ENCODE assay signal across 12 mouse cellular contexts in the genomic region with DNA sequence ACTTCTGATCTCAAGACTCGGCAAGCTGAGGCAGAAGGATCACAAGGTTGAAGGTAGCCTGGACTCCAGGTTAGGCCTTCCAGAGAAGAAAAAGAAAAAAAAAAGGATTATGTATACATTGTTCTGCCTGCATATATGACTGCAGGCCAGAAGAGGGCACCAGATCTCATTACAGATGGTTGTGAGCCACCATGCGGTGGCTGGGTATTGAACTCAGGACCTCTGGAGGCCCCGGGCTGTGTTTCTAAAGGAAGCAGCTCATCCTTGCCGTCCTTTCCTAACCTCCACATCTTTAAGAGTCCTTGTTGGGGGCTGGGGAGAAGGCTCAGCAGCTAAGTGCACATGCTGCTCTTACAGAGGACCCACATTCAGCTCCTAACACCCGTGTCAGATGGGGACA. TPM values are rescaled to one million over a fixed set of nuclear protein-coding genes. Genes with fewer than 3 reads are reported as not detected.
A peak's percentile ranks its signal among the peaks of the same experiment; 100 is the strongest.
DNase-seq lines count a peak whose midpoint lies in the region; ATAC-seq and TF ChIP-seq lines count a peak whose summit lies in the region.
"Had no signal": no experiment of that assay in that cellular context is flagged by ENCODE, and none has a peak within 500 bp of the region (broad histone marks: within the 10 kb centered on the region; RNA-seq: fewer than 3 reads in every experiment).

No protein-coding gene starts in this region.

- H3K4me3 ChIP-seq in heart, adult 2 months, result no peak overlapping the region
- H3K4me3 ChIP-seq in lung, adult 2 months (replicated peaks; ENCODE audit: extremely low read depth, low read depth, low read length), result no peak overlapping the region
- no peak overlapping the region for H3K4me3 ChIP-seq in ES-Bruce4 (ENCODE audit: low read depth, low read length)
- no peak overlapping the region for H3K4me3 ChIP-seq in neural tube, embryonic 15.5 days (replicated peaks)
- H3K4me3 ChIP-seq: forebrain, embryonic 12.5 days; heart, embryonic 12.5 days had no signal

- no peak for ATAC-seq in neural tube, embryonic 15.5 days (ENCODE audit: low FRiP score)

- no peaks in the 10 kb centered on the region for H3K36me3 ChIP-seq in heart, adult 2 months (ENCODE audit: control insufficient read depth, insufficient read depth, low read length)
- H3K36me3 ChIP-seq in ES-Bruce4 (ENCODE audit: control insufficient read depth, insufficient read depth, low read length, poor library complexity, severe bottlenecking), result peaks cover 32% of the 10 kb centered on the region
- peaks cover 94% of the 10 kb centered on the region for H3K36me3 ChIP-seq in neural tube, embryonic 15.5 days

- H3K79me2 ChIP-seq in heart, adult 2 months (replicated peaks; ENCODE audit: control insufficient read depth, insufficient read depth, low read length), result no peaks in the 10 kb centered on the region

- no peaks in the 10 kb centered on the region for H3K9me3 ChIP-seq in ES-Bruce4 (replicated peaks; ENCODE audit: control insufficient read depth, insufficient read depth, low read length, poor library complexity, severe bottlenecking)
- H3K9me3 ChIP-seq in neural tube, embryonic 15.5 days (replicated peaks), result no peaks in the 10 kb centered on the region
- H3K9me3 ChIP-seq: forebrain, embryonic 12.5 days; heart, embryonic 12.5 days had no signal

- no peaks in the 10 kb centered on the region for H3K27me3 ChIP-seq in heart, adult 2 months (ENCODE audit: control insufficient read depth, insufficient read depth, low read length)
- no peaks in the 10 kb centered on the region for H3K27me3 ChIP-seq in ES-Bruce4 (ENCODE audit: control insufficient read depth, insufficient read depth, low read length, poor library complexity, severe bottlenecking)
- no peaks in the 10 kb centered on the region for H3K27me3 ChIP-seq in neural tube, embryonic 15.5 days (replicated peaks)
- H3K27me3 ChIP-seq: forebrain, embryonic 12.5 days; heart, embryonic 12.5 days had no signal

- H3K4me1 ChIP-seq in heart, adult 2 months (ENCODE audit: control insufficient read depth, insufficient read depth, low read length), result no peaks in the 10 kb centered on the region
- no peaks in the 10 kb centered on the region for H3K4me1 ChIP-seq in lung, adult 2 months (ENCODE audit: control insufficient read depth, insufficient read depth, low read length)
- peaks cover 6% of the 10 kb centered on the region for H3K4me1 ChIP-seq in ES-Bruce4 (ENCODE audit: control insufficient read depth, insufficient read depth, low read length)
- no peaks in the 10 kb centered on the region for H3K4me1 ChIP-seq in neural tube, embryonic 15.5 days
- H3K4me1 ChIP-seq: forebrain, embryonic 12.5 days; heart, embryonic 12.5 days had no signal

- WGBS in heart, adult 2 months, result 69% methylated on average over 5 of the region's 5 CpGs
- WGBS in lung, adult 2 months, result 70% methylated on average over 5 of the region's 5 CpGs
- 71% methylated on average over 5 of the region's 5 CpGs for WGBS in neural tube, embryonic 15.5 days

- H3K4me2 ChIP-seq in neural tube, embryonic 15.5 days, result no peak overlapping the region
- H3K4me2 ChIP-seq: forebrain, embryonic 12.5 days; heart, embryonic 12.5 days had no signal

- intact Hi-C loops in heart, adult 2 months (cut with DNase I), result no loop called here
- intact Hi-C loops in heart, postnatal 25 days (cut with DNase I), result no loop called here

- H3K9ac ChIP-seq in heart, adult 2 months (ENCODE audit: low read depth, low read length), result no peak overlapping the region
- no peak overlapping the region for H3K9ac ChIP-seq in ES-Bruce4 (ENCODE audit: low read depth, poor library complexity, severe bottlenecking)
- no peak overlapping the region for H3K9ac ChIP-seq in neural tube, embryonic 15.5 days (replicated peaks)
- H3K9ac ChIP-seq: forebrain, embryonic 12.5 days; heart, embryonic 12.5 days had no signal

- no peak for TF ChIP-seq EP300 in heart, adult 2 months (IDR thresholded peaks at IDR 0.05; ENCODE audit: insufficient read depth, low read depth, low read length)
- TF ChIP-seq EP300 in ES-Bruce4 (IDR thresholded peaks at IDR 0.05; ENCODE audit: insufficient read depth, low read depth, low read length), result no peak

- peak; percentile 66 for TF ChIP-seq CTCF in heart, adult 2 months (IDR thresholded peaks at IDR 0.05)
- TF ChIP-seq CTCF in lung, adult 2 months (IDR thresholded peaks at IDR 0.05; ENCODE audit: insufficient read depth, low read length), result 0 out of 2 replicates have a peak, but pooled peaks have one; percentile 22
- TF ChIP-seq CTCF in ES-Bruce4 (IDR thresholded peaks at IDR 0.05; ENCODE audit: low read depth, low read length), result peak; percentile 41

- DNase-seq in heart, adult 2 months, result no peak
- DNase-seq in heart, postnatal 25 days (ENCODE audit: low spot score), result no peak
- no peak for DNase-seq in lung, adult 2 months
- DNase-seq in lung, postnatal 14 days, result no peak
- peak; percentile 16 for DNase-seq in naive thymus-derived CD4-positive, alpha-beta T cell, adult 2 months (ENCODE audit: low read depth)
- no peak for DNase-seq in cerebellum, postnatal 10 days
- DNase-seq: kidney, adult 9 months; lung, postnatal 4 days had no signal

- no peak overlapping the region for H3K27ac ChIP-seq in heart, adult 2 months
- no peak overlapping the region for H3K27ac ChIP-seq in ES-Bruce4 (ENCODE audit: insufficient read depth, low read length)
- no peak overlapping the region for H3K27ac ChIP-seq in neural tube, embryonic 15.5 days (replicated peaks)
- H3K27ac ChIP-seq: forebrain, embryonic 12.5 days had no signal

- no peak for TF ChIP-seq POLR2A in heart, adult 2 months (IDR thresholded peaks at IDR 0.05; ENCODE audit: insufficient read depth, low read depth, low read length)
- TF ChIP-seq POLR2A in lung, adult 2 months (IDR thresholded peaks at IDR 0.05; ENCODE audit: borderline replicate concordance, extremely low read depth, low read depth, low read length), result no peak
- TF ChIP-seq POLR2A in ES-Bruce4 (IDR thresholded peaks at IDR 0.05; ENCODE audit: insufficient read depth, low read length), result no peak

RNA-seq across cellular contexts. Expression of a gene that starts 7.1 kb away (rescaled TPM):
- total RNA-seq in heart, adult 2 months (2021), result 1 to 10 TPM; 8.3 to 9.1 TPM
- polyA plus RNA-seq in heart, adult 2 months (2012; rRNA removed), result 8.2 and 9.4 TPM in 2 replicates
- 10 to 100 TPM in 1 of 2 experiments, 1 to 10 TPM in 1; 8.5 to 10.3 TPM for total RNA-seq in heart, postnatal 25 days (2021)
- polyA plus RNA-seq in lung, adult 2 months (2012; rRNA removed), result 15.2 and 15.7 TPM in 2 replicates
- 63.8 and 65.7 TPM in 2 replicates for polyA plus RNA-seq in ES-Bruce4 (2011; ENCODE audit: insufficient read depth, insufficient read length, low read depth, missing spikeins)
- polyA plus RNA-seq in neural tube, embryonic 15.5 days (2015; fragmentation: Nextera tagmentation; extraction: Ambion mirVana), result 43.0 and 44.0 TPM in 2 replicates

RNA-seq across cellular contexts. Expression of a gene that starts 19.0 kb away (rescaled TPM):
- 10 to 100 TPM; 40.3 to 41.0 TPM for total RNA-seq in heart, adult 2 months (2021)
- 29.5 and 35.9 TPM in 2 replicates for polyA plus RNA-seq in heart, adult 2 months (2012; rRNA removed)
- total RNA-seq in heart, postnatal 25 days (2021), result 10 to 100 TPM; 42.6 to 46.1 TPM
- 36.4 and 56.2 TPM in 2 replicates for polyA plus RNA-seq in lung, adult 2 months (2012; rRNA removed)
- polyA plus RNA-seq in ES-Bruce4 (2011; ENCODE audit: insufficient read depth, insufficient read length, low read depth, missing spikeins), result 73.3 and 74.5 TPM in 2 replicates
- polyA plus RNA-seq in neural tube, embryonic 15.5 days (2015; fragmentation: Nextera tagmentation; extraction: Ambion mirVana), result 204 and 207 TPM in 2 replicates

RNA-seq across cellular contexts. Expression of a gene that starts 55.7 kb away (rescaled TPM):
- 100 to 1,000 TPM; 303 to 355 TPM for total RNA-seq in heart, adult 2 months (2021)
- 201 and 451 TPM in 2 replicates for polyA plus RNA-seq in heart, adult 2 months (2012; rRNA removed)
- 100 to 1,000 TPM; 279 to 311 TPM for total RNA-seq in heart, postnatal 25 days (2021)
- 140 and 217 TPM in 2 replicates for polyA plus RNA-seq in lung, adult 2 months (2012; rRNA removed)
- 466 and 481 TPM in 2 replicates for polyA plus RNA-seq in ES-Bruce4 (2011; ENCODE audit: insufficient read depth, insufficient read length, low read depth, missing spikeins)
- 511 and 660 TPM in 2 replicates for polyA plus RNA-seq in neural tube, embryonic 15.5 days (2015; fragmentation: Nextera tagmentation; extraction: Ambion mirVana)
